Mouse (Mus musculus): ENCODE measurements around the gene Mdc1.
"Not testable (repeated sequence)": the region's sequence is repeated elsewhere in the genome, so short reads cannot be mapped to it uniquely, and the experiment has no call there.

Mdc1 gene

DNA sequence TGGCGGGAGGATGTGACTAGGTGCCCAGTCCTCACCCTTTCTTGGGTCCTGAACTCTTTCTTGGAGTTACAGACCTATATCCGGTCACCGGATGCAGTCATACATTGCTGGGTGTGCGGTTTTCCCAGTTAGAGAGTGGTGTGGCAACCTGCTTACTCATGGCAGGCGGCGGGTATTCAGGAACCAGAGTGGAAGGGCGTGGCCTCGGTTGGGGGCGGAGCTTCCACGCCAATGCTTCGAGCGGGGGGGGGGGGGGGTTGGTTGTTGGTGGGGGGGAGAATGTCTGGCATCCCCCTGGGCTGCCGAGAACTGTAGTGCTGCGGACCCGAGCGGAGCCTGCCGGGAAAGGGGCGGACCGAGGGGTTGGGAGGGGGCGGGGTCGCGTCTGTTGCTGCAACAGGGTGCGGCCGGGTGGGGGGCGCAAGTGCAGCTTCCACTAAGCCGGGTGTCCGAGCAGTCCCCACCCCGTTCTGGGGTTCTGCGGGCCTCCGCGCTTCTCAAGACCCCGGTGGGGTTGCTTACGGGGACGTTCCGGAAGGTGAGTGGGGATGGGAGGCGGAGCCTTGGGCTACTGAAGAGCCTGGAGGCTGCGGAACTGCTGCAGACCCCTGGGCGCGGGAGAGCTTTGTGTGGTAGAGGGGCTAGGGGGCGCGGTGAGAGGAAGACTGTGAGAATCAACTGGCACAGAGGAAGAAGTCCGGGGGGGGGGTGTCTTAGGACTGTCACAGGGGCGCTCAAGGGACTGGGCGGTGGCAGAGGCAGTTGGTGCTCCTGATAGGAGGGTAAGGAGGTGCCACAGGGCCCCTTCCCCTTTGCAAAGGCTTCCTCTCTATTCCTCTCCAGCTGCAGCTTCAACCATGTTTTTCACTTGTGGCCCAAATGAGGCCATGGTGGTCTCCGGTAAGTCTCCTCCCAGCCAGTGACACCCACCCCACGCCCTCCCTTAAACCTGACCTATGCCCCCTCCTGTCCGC, 18.1 kb upstream of the Mdc1 start, which contains the start of gene Flot1:
Gene Flot1 (plus strand): TSS at position 267 of the 974 bp plus-strand sequence.
- peak; percentile 58 for DNase-seq (ENCODE audit: low spot score)

DNA sequence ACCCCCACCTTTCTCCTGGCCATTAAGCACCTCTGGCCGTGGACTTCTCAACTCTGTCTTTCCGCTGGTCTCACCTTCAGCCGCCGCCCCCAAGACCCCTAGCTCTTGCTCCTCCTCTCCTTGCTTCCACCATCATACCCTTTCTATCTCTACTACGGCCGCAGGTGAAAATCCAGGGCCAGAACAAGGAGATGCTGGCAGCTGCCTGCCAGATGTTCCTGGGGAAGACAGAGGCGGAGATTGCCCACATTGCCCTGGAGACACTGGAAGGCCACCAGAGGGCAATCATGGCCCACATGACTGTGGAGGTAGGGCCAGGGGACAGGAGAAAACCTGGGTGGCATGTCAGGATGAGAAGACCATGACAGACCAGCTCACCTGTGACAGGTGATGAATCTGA, 16.9 kb upstream of the Mdc1 start:
- DNase-seq (ENCODE audit: low spot score) = no peak

DNA sequence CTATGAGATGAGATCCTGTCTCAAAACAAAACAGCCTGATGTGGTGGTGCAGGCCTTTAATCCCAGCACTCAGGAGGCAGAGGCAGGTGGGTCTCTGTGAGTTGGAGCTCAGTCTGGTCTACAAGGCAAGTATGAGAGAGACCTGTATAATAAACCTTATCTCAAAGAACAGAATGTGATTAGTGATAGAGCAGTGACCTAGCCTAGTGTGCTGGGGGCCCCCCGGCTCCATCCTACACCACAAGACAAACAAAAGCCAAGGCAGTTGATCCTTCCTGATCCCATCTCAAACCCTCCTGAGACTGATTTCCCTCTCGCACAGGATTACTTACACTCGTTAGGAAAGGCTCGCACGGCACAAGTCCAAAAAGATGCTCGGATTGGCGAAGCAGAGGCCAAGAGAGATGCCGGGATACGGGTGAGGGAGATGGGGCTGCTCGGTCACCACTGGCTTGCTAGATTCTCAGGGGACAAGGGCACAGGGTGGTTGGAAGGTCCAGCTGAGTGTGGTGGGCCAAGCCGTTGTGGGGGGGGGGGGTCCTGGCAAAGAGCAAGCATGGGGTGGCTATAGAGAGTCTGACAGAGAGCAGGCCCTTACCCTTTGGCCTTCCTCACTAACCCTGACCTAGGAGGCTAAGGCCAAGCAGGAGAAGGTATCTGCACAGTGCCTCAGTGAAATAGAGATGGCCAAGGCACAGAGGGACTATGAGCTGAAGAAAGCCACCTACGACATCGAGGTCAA, 16.0 kb upstream of the Mdc1 start:
- DNase-seq (ENCODE audit: low spot score) = no peak

DNA sequence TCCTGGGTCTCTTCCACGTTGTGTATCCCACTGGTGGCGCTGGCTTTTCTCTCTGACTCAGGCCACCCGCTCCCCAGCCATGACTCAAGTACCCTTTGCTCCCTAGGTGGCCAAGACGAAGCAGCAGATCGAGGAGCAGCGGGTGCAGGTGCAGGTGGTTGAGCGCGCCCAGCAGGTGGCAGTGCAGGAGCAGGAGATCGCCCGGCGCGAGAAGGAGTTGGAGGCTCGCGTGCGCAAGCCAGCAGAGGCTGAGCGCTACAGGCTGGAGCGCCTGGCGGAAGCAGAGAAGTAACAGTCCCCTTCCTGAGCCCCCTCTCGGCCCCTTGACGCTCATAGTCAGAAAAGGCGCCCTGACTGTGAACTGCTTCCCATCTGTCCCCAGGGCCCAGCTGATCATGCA, 11.6 kb upstream of the Mdc1 start:
- DNase-seq (ENCODE audit: low spot score) = no peak

DNA sequence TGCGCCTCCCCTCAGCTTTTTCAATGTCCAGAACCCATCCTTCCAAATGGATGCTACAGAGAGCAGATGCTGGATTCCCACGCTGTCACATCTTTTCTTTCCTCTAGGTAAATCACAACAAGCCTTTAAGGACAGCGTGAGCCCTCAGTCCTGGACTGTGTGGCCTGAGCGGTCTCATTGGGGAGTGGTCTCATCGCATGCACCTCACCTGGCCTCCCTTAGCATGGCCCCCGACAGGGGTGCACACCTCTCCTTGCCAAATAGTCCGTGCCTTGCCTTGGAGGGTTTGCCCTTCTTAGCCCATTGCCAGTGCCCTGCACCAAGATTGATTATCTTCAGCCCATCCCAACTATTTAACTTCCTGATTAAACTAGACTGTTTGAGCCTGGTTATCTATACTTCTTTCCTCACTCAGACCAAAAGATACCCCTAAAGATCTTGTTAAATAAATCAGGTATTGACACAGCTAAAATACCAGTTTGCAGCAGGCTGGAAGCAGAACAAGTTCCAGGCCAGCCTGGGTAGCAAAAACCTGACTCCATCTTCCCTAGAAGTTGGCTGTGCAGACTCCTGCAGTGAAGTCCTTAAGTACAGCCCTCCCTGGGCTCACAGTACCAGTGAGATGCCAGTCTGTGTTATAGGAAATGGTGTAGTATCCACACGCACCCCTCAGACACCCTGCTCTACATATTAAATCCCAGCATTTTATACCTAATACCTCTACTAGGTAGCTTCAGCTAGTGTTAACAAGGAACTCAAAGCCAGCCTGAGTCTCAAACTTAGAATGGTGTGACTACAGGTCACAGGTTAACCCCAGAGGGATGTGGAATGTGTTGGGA, 8.7 kb upstream of the Mdc1 start:
- DNase-seq (ENCODE audit: low spot score) = no peak

DNA sequence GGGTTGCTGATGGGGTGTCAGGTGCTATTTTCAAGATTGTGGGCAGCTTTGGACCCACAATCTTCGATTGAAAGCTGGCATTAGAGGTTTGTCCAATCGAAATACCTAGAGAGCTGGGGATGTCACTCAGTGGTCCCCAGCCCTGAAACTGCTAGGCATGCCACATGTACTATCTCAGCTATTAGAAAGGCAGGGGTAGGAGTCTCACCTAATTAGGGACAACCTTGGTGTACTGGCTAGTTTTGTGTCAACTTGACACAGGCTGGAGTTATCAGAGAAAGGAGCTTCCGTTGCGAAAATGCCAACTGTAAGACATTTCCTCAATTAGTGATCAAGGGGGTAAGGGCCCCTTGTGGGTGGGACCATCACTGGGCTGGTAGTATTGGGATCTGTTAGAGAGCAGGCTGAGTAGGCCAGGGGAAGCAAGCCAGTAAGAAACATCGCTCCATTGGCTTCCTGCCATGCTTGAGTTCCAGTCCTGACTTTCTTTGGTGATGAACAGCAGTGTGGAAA, 8.0 kb upstream of the Mdc1 start:
- no peak for DNase-seq (ENCODE audit: low spot score)

DNA sequence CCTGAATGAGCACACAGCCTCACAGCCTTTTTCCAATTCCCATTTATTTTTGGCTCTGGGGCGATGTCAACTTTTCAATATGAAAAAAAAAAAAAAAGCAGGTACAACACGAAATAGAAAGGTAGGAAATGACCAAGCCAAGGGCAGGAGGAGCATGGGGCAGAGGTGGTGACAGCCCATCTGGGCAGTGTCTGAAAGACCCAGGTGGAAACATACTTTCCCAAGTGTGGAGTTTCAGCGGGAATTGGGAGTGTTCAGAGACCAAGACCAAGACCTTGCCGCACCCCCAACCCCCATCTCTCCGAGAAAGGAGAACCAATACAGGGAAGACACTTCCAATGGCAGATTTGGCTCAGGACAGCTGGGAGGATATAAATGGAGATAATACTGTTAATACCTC, 7.4 kb upstream of the Mdc1 start:
- no peak for DNase-seq (ENCODE audit: low spot score)

DNA sequence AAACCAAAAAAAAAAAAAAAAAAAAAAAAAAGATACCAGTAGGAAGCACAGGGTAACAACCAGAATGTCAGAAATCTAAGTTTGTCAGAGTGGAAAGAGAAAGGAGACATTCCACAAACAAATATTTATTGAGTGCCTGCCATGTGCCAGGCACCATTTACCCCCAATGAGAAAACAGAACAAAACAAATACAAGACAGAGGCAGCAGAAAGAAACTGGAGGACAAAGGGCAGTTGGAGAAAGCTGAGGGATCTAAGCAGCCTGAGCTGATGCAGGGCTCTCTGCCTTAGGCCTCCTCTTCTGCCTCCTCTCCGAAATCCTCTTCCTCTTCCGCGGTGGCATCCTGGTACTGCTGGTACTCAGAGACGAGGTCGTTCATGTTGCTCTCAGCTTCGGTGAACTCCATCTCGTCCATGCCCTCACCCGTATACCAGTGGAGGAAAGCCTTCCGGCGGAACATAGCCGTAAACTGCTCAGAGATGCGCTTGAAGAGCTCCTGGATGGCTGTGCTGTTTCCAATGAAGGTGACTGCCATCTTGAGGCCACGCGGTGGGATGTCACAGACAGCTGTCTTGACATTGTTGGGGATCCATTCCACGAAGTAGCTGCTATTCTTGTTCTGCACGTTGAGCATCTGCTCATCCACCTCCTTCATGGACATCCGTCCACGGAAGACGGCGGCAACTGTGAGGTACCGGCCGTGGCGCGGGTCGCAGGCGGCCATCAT, 6.5 kb upstream of the Mdc1 start:
- no peak for DNase-seq (ENCODE audit: low spot score)

DNA sequence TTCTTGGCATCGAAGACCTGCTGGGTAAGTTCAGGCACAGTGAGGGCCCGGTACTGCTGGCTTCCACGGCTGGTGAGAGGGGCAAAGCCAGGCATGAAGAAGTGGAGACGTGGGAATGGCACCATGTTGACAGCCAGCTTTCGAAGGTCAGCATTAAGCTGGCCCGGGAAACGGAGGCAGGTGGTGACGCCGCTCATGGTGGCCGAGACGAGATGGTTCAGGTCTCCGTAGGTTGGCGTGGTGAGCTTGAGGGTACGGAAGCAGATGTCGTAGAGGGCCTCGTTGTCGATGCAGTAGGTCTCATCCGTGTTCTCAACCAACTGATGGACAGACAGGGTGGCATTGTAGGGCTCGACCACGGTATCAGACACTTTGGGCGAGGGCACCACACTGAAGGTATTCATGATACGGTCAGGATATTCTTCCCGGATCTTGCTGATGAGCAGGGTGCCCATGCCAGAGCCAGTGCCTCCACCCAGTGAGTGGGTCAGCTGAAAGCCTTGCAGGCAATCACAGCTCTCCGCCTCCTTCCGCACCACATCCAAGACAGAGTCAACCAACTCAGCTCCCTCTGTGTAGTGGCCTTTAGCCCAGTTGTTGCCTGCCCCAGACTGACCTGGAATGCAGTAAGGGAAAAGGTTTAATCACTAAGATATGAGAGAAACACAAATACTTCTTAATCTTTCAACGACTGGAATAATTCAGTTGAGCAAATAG, 5.7 kb upstream of the Mdc1 start:
- no peak for DNase-seq (ENCODE audit: low spot score)

DNA sequence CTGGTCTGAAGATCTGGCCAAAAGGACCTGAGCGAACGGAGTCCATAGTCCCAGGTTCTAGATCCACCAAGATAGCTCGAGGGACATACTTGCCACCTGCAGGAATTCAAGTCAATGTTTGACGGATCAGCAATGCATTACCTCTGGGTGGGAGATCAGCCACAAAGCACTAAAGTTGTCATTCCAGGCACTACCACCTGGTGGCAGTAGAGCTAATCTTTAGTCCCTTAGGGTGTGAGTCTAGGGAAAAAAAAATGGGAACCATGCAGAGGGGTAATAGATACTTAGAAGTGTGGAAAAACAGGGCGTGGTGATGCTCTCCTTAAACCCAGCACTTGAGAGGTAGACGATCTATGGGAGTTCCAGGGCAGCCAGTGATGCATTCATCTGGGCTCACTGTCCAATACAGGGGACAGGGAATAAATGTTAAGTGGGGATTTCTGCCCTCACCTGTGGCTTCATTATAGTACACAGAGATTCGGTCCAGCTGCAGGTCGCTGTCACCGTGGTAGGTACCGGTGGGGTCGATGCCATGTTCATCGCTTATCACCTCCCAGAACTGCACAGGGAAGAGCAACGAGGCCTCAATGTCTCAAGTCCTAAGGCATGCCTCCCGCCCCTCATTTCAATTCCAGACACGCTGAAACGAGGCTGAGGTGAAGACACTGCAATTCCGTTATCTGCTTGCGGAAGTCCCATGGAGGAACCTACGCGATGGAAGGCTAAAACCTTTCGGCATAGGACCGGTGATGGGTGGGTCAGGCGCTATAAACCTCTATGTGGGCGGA, 4.9 kb upstream of the Mdc1 start:
- DNase-seq (ENCODE audit: low spot score) = no peak

DNA sequence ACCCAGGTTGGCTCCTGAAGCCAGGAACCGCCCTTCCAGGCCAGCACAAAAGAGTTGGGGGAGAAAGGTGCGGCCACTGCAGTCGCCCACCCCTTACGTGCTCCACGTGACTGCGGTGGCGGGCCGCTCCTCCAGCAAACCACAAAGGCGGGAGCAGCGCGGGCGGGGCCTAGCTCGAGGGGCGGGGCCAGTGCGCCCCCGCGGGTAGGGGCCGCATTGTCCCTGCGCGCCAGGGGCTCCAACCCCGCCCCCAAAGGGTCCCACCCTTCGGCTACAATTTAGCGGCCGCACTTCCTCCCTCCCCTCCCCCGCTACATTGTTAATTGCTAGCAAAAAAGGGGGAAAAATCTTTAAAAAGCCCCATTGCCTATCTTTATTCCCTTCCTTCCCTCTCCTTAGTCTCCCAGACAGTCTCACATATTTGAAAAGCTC, 4.3 kb upstream of the Mdc1 start:
- DNase-seq (ENCODE audit: low spot score) = peak; percentile 70

DNA sequence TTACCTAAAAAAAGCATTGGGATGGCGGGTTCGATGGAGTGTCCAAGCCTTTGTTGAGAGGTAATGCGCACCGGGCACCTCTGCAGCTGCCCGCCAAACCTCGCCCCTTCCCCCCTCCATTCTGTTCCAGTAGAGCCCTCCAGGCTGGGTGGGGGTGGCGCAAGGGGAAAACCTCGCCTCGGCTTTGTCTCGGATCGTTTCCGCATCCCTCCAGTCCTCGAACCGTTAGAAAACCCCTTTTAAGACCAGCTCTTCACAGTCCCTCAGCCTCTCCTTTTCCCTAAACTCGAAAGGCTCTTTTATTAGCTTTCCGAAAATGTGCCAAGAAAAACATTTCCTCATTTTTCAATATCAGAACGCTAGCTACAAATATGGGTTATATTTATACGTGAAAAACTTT, 3.8 kb upstream of the Mdc1 start:
- DNase-seq (ENCODE audit: low spot score) = no peak

DNA sequence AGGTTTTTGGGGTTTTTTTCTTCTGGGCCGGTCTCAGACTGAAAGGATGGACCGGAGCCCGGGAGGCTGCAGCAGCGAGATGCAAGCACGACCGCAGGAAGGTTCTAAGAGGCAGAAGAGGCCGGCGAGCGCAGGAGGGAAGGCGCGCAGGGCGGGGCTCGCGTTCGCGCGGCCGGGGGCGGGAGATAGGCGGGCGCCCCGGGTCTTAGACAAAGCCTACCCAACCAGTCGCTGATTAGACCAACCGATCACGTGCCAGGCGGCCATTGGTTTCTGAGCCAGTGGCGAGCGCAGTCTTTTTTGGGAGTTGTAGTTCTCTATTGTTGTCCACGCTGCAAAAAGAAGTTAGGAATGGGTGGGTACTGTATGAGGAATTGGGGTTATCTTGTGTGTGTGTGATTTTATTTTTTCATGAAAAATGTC, 3.2 kb upstream of the Mdc1 start, which contains the start of gene Tubb5:
Gene Tubb5 (minus strand): TSS at position 185 of the 423 bp plus-strand sequence.
- peak; percentile 90 for DNase-seq (ENCODE audit: low spot score)

DNA sequence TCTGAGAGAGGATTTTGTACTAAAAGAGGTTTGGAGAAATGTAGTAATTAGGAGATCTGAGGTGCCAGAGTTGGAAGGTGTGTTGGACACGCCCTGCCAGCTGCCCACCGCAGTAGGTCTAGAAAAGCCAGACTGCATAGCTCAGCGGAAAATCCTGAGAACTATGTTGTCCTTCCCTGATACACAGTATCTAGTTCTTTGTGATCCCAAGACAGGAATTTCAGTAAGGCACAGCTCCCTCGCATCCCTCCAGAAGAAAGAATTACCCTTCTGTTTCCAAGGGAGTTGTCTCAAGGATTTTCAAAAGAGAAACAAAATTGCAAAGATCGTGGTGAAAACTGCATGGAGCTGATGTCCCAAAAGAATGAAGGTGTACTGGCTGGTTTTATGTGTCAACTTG, 2.7 kb upstream of the Mdc1 start:
- DNase-seq (ENCODE audit: low spot score) = no peak

DNA sequence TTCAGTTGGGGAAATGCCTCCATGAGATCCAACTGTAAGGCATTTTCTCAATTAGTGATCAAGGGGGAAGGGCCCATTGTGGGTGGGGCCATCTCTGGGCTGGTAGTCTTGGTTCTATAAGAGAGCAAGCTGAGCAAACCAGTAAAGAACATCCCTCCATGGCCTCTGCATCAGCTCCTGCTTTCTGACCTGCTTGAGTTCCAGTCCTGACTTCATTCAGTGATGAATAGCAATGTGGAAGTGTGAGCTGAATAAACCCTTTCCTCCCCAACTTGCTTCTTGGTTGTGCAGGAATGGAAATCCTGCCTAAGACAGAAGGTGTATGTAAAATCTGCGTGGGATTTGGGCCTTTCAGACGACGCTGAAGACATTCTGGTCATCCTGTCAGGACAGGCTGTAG, 2.3 kb upstream of the Mdc1 start:
- DNase-seq (ENCODE audit: low spot score) = not testable (repeated sequence)

DNA sequence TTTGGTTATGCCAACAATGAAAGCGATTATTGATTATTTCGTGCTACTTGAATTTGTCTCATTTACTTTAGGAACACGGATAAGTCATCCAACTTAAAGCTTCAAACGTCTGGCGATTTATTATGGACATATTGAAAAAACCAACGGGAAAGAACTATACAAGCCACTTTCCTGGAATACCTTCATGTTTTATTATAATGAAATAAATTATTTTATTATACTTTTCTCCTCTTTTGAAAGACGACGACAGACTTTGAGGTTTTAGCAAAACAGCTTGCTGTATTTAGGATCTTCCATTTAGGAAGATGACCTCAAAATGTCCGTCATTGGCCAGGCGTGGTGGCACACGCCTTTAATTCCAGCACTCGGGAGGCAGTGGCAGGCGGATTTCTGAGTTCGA, 754 bp upstream of the Mdc1 start:
- DNase-seq (ENCODE audit: low spot score) = no peak

DNA sequence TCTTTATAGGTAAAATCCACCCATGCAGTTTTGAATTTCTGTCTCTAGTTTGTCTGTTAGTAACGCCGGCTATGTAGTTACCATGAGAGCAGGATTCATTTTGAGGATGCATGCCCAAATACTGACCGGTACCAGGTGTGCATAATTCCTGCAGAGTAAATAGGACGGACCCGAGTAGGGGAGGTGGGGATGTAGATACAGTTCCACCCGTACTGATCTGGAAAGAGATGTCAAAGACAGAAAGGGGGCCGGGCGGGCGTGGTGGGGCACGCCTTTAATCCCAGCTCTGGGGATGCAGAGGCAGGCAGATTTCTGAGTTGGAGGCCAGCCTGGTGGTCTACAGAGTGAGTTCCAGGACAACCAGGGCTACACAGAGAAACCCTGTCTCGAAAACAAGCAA, 691 bp downstream of the Mdc1 start:
- no peak for DNase-seq (ENCODE audit: low spot score)

DNA sequence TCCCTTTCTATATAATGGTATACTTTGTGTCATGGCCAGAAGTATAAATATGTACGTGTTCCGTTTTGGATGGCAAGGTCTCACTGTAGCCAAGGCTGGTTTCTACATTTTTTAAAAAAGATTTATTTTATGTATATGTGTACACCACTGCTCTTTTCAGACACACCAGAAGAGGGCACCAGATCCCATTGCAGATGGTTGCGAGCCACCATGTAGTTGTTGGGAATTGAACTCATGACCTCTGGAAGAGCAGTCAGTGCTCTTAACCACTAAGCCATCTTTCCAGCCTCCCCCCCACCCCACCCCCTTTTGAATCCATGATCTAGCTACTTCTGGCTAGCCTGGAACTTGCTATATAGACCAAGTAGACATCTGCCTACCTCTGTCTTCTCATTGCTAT, 2.2 kb downstream of the Mdc1 start:
- no peak for DNase-seq (ENCODE audit: low spot score)

DNA sequence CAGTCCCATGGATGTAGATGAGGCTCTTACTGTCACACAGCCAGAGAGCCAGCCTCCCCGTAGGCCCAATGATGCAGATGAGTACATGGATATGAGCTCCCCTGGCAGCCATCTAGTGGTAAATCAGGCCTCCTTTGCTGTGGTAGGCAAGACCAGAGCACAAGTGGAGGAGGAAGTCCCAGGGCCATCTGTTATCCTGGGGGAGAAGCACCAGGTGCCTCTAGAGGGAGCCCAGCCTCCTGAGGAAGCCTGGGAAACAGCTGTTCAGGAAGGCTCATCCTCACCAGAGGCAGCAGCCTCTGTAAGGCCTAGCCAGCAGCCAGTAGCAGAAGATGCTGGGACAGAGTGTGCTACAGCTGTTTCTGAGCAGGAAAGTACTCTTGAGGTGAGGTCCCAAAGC, 6.8 kb downstream of the Mdc1 start:
- no peak for DNase-seq (ENCODE audit: low spot score)

DNA sequence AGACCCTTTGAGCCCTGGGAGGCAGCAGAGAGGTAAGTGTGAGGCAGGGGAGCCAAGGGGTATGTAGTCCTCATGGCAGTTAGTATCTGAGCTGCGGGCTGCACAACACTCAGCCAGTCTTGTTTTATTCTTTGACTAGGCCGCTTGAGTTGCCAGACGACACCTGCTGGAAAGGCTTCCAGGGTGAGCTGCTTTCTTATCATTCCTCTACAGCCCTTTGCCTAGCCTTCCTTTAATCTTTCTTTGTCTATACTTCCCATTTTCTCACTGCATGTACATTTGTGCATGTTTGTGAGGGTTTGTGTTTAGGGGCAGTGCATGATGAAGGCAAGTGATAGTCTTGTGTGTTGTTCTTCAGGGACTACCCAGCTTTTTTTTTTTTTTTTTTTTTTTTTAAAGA, 9.7 kb downstream of the Mdc1 start:
- no peak for DNase-seq (ENCODE audit: low spot score)
